Mouse (Mus musculus): ENCODE measurements around the gene Cenpl.

GRCm38 (mm10) chr1:161126461-161126860 lies 55.9 kb downstream of the Cenpl start:
- no peak for TF ChIP-seq CTCF (IDR thresholded peaks at IDR 0.05; ENCODE audit: low read depth)
- no peak for TF ChIP-seq EP300 (IDR thresholded peaks at IDR 0.05; ENCODE audit: low read depth)
